Mouse (Mus musculus) liver, adult 2 months (tissue): Measurements from ENCODE around the gene Mettl7a3.

ENCODE experiments used
- CTCF ChIP-seq: fragments of 200-500 bp; IDR thresholded peaks from 2 replicates; pipeline ENCODE4 v1.5.1; 2011; ENCODE audit warnings: low read depth, low read length, control low read depth
- POLR2A ChIP-seq: fragments of 200-500 bp; IDR thresholded peaks from 2 replicates; pipeline ENCODE4 v1.6.1; 2011; ENCODE audit warnings: low read length, control low read depth; ENCODE audit not compliant: insufficient read depth; ENCODE audit errors: extremely low read depth

DNA sequence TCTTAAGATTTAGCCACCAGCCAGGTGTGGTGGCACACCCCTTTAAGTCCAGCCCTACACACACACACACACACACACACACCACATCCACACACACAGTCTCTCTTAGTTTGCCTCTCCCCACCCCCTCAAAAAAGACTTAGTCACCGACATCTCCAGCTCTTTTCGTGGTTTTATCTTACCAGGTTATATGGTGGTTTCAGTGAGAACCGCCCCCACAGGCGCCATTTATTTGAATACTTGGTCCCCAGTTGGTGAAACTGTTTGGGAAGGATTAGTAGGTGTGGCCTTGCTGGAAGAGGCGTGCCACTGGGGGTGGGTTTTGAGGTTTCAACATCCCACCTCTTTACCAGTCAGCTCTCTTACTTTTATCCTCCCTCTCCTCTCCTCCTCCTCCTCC is 36.9 kb upstream of the Mettl7a3 start:
- no peak for TF ChIP-seq POLR2A
- TF ChIP-seq CTCF = no peak
